Mouse (Mus musculus): ENCODE measurements around the gene Cdh22. TPM values are rescaled to one million over a fixed set of nuclear protein-coding genes. Genes with fewer than 3 reads are reported as not detected.

The Cdh22 gene
- polyA plus RNA-seq, 1 experiment = 1.3 TPM

DNA sequence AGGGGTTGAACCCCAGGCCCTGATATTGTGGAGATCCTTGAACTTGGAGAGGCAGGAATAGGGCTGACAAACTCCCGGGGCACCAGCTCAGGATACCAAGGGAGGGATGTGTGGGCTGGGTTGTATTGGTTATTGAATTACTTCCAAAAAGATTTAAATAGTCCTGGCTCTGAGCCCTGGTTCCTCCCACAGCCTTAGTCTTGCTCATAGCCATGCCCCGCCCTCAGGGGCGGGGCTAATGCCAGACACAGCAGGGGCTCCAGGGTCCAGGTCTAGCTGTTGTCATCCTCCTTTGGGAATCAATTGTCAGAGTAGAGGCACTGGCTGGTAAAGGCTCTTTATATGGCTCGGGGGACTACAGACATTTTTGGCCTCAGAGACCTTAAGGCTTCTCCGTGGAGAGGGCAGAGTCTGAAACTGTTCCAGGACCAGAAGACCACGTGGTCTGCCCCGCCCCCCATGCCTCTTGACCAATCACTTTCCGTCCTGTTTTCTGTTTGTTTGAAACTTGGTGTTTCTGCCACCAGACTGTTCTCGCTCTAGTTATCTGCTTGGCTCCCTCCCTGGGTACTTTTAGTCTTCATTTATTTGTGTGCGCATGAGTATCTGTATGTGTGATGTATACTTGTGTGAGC lies 113.3 kb downstream of the Cdh22 start:
- Histone ChIP-seq H3K4me3 (ENCODE audit: extremely low read depth, insufficient read depth, insufficient read length) (no peak overlapping the region), H3K4me1 (ENCODE audit: control insufficient read depth, insufficient read depth, insufficient read length) (no peaks in the 10 kb centered on the region), H3K36me3 (ENCODE audit: control insufficient read depth, insufficient read depth, low read length) (no peaks in the 10 kb centered on the region), H3K27ac (ENCODE audit: insufficient read depth, low read length) (no peak overlapping the region), H3K27me3 (ENCODE audit: control insufficient read depth, insufficient read depth, low read length) (no peaks in the 10 kb centered on the region)
- TF ChIP-seq CTCF (IDR thresholded peaks at IDR 0.05; ENCODE audit: extremely low read depth, insufficient read depth, insufficient read length, insufficient replicate concordance) (no peak), POLR2A (IDR thresholded peaks at IDR 0.05; ENCODE audit: low read depth, low read length) (no peak)
- no peak for DNase-seq (ENCODE audit: low read depth in 1 of 2, low spot score in 2 of 2)
- WGBS = 35% methylated on average over 10 of the region's 10 CpGs

DNA sequence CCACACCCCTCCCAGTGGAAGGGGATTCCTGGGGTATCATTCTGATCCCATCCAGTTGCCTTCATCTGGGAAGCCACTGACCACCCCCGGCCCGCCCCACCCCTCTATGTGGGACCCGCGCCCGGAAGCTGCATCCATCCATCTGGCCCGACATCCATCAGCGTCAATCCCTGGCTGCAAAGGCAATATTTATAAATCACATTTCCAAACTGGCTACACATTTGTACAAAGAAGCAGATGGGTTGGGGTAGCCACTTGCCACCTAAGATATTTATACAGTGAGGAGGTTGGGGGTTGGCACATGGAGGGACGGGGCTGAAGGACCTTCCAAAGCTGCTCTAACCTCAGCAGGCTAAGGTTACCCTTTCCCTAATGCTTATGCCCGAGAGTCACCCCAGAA lies 113.9 kb downstream of the Cdh22 start:
- no peaks in the 10 kb centered on the region for H3K36me3 ChIP-seq (ENCODE audit: control insufficient read depth, insufficient read depth, low read length)
- DNase-seq (ENCODE audit: low read depth in 1 of 2, low spot score in 2 of 2) = no peak
- no peaks in the 10 kb centered on the region for H3K4me1 ChIP-seq (ENCODE audit: control insufficient read depth, insufficient read depth, insufficient read length)
- TF ChIP-seq POLR2A (IDR thresholded peaks at IDR 0.05; ENCODE audit: low read depth, low read length) (no peak), CTCF (IDR thresholded peaks at IDR 0.05; ENCODE audit: extremely low read depth, insufficient read depth, insufficient read length, insufficient replicate concordance) (no peak)
- no peak overlapping the region for H3K4me3 ChIP-seq (ENCODE audit: extremely low read depth, insufficient read depth, insufficient read length)
- no peak overlapping the region for H3K27ac ChIP-seq (ENCODE audit: insufficient read depth, low read length)
- H3K27me3 ChIP-seq (ENCODE audit: control insufficient read depth, insufficient read depth, low read length) = no peaks in the 10 kb centered on the region
- WGBS = 80% methylated on average over 9 of the region's 9 CpGs

DNA sequence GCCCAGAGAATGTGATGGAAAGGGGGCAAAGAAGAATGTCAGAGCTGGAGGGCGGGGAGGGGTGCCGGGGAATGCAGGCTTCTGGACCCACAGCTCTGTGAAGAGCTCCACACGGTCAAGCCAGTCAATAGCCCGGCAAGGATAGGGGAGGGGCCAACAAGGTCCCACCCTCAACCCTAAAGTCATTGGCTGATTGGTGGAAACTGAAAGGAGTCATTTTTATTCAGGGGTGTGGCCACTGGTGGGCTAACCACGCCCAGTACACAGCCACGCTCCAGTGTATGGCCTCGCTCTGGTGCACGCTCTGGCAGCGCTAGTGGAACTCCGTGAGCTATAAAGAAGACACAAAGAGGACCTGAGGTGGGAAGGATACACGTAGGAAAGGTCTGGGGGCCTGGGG lies 120.9 kb downstream of the Cdh22 start:
- TF ChIP-seq CTCF (IDR thresholded peaks at IDR 0.05; ENCODE audit: extremely low read depth, insufficient read depth, insufficient read length, insufficient replicate concordance) = no peak
- no peak for TF ChIP-seq POLR2A (IDR thresholded peaks at IDR 0.05; ENCODE audit: low read depth, low read length)
- peaks cover 2% of the 10 kb centered on the region for H3K27me3 ChIP-seq (ENCODE audit: control insufficient read depth, insufficient read depth, low read length)
- no peak overlapping the region for H3K4me3 ChIP-seq (ENCODE audit: extremely low read depth, insufficient read depth, insufficient read length)
- 35% methylated on average over 11 of the region's 11 CpGs for WGBS
- H3K4me1 ChIP-seq (ENCODE audit: control insufficient read depth, insufficient read depth, insufficient read length) = peaks cover 3% of the 10 kb centered on the region; the same call in 1 of the 2 replicates
- H3K27ac ChIP-seq (ENCODE audit: insufficient read depth, low read length) = no peak overlapping the region
- no peaks in the 10 kb centered on the region for H3K36me3 ChIP-seq (ENCODE audit: control insufficient read depth, insufficient read depth, low read length)
- DNase-seq (ENCODE audit: low read depth in 1 of 2, low spot score in 2 of 2) = no peak

DNA sequence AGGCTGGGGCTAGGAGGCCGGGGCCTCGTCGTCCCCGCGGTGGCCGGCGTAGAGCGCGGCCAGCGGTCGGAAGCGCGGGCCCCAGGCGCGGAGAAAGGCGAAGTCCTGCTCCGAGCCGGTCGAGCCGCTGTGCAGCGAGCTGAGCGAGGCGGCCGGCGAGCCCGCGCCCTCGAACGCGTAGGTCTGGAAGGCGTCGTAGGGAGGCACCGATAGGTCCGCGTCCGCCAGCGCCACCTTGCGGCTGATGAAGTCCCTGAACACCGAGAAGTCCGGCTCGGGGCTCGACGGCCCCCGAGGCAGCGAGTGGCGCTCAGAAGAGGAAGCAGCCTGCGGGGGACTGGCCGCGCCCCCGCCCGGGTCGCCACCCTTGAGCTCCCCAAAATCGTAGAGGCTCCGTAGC lies 122.5 kb downstream of the Cdh22 start:
- H3K27ac ChIP-seq (ENCODE audit: insufficient read depth, low read length) = no peak overlapping the region
- 1% methylated on average over 54 of the region's 54 CpGs for WGBS
- TF ChIP-seq POLR2A (IDR thresholded peaks at IDR 0.05; ENCODE audit: low read depth, low read length) (no peak), CTCF (IDR thresholded peaks at IDR 0.05; ENCODE audit: extremely low read depth, insufficient read depth, insufficient read length, insufficient replicate concordance) (peak; percentile 92)
- H3K36me3 ChIP-seq (ENCODE audit: control insufficient read depth, insufficient read depth, low read length) = no peaks in the 10 kb centered on the region
- H3K4me3 ChIP-seq (ENCODE audit: extremely low read depth, insufficient read depth, insufficient read length) = no peak overlapping the region
- H3K27me3 ChIP-seq (ENCODE audit: control insufficient read depth, insufficient read depth, low read length) = peaks cover 2% of the 10 kb centered on the region
- peaks cover 3% of the 10 kb centered on the region; the same call in 1 of the 2 replicates for H3K4me1 ChIP-seq (ENCODE audit: control insufficient read depth, insufficient read depth, insufficient read length)
- peak; percentile 44 to 77 for DNase-seq (ENCODE audit: low read depth in 1 of 2, low spot score in 2 of 2)

DNA sequence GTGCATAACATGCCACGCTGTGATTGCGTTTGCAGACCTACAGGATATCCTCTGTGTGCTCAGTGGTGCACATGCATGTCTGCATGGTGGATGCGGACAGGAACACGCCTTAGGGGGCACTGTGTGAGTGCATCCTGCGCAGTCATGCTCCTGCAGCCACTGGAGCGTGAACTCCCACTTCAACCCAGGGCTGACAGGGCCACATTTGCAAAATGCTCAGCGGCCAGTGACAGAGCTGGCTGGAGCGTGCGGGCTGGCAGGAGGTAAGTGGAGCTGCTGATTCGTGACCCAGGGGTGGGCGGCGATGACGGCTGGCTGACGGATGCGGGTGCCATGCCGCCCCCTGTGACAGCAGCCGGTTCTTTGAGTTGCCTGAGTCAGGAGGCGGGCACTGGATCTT lies 128.1 kb downstream of the Cdh22 start:
- Histone ChIP-seq H3K4me3 (ENCODE audit: extremely low read depth, insufficient read depth, insufficient read length) (no peak overlapping the region), H3K36me3 (ENCODE audit: control insufficient read depth, insufficient read depth, low read length) (no peaks in the 10 kb centered on the region), H3K27me3 (ENCODE audit: control insufficient read depth, insufficient read depth, low read length) (no peaks in the 10 kb centered on the region), H3K27ac (ENCODE audit: insufficient read depth, low read length) (no peak overlapping the region), H3K4me1 (ENCODE audit: control insufficient read depth, insufficient read depth, insufficient read length) (no peaks in the 10 kb centered on the region)
- no peak for TF ChIP-seq CTCF (IDR thresholded peaks at IDR 0.05; ENCODE audit: extremely low read depth, insufficient read depth, insufficient read length, insufficient replicate concordance)
- no peak for TF ChIP-seq POLR2A (IDR thresholded peaks at IDR 0.05; ENCODE audit: low read depth, low read length)
- DNase-seq (ENCODE audit: low read depth in 1 of 2, low spot score in 2 of 2) = no peak
- 36% methylated on average over 18 of the region's 18 CpGs for WGBS

DNA sequence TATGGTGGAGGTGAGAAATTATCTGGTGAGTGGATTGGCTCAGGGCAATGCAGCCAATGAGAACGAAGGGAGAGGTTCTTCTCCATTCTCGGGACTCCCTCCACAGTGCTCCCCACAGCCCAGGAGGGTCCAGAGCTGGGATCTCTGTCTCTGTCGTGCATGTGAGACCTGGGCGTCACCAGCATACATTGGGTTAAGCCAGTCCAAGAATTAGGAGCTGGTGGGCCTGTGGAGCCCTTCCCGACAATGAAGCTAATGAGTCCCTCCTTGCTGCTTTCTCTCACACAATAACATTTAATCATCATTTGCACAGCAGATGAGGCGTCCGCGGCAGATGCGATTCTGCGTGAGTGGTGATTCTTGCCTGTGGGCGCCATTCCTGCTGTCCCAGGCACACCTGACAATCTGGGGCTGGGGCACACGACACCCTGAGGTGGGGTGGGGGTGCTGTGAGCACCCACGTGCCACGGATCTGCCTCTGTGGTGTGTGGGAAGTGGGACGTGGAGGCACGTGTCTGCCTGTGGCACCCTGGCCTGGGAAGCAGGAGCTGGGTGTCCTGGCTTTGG lies 129.1 kb downstream of the Cdh22 start:
- H3K4me1 ChIP-seq (ENCODE audit: control insufficient read depth, insufficient read depth, insufficient read length) = no peaks in the 10 kb centered on the region
- H3K27ac ChIP-seq (ENCODE audit: insufficient read depth, low read length) = no peak overlapping the region
- 73% methylated on average over 16 of the region's 16 CpGs for WGBS
- no peaks in the 10 kb centered on the region for H3K27me3 ChIP-seq (ENCODE audit: control insufficient read depth, insufficient read depth, low read length)
- TF ChIP-seq CTCF (IDR thresholded peaks at IDR 0.05; ENCODE audit: extremely low read depth, insufficient read depth, insufficient read length, insufficient replicate concordance) (no peak), POLR2A (IDR thresholded peaks at IDR 0.05; ENCODE audit: low read depth, low read length) (no peak)
- no peaks in the 10 kb centered on the region for H3K36me3 ChIP-seq (ENCODE audit: control insufficient read depth, insufficient read depth, low read length)
- H3K4me3 ChIP-seq (ENCODE audit: extremely low read depth, insufficient read depth, insufficient read length) = no peak overlapping the region
- no peak for DNase-seq (ENCODE audit: low read depth in 1 of 2, low spot score in 2 of 2)

DNA sequence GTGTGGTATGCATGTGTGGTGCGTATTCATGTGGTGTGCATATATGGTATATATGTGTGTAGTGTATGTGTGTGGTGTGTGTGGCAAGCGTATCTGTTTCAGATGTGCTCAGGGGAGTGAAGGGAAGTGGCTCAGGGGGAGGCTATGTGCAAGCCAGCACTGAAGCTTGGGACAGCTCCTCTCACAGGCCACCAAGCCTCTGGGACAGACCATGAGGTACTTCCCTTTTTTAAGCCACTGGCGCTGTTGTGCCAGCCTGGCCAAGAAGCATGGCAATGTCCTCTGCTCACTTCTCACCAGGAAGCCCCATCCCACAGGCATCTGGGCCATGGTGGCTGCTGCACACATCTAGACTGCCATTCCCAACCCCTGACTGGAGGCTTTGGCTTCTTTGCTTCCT lies 131.7 kb downstream of the Cdh22 start:
- no peaks in the 10 kb centered on the region for H3K27me3 ChIP-seq (ENCODE audit: control insufficient read depth, insufficient read depth, low read length)
- H3K4me3 ChIP-seq (ENCODE audit: extremely low read depth, insufficient read depth, insufficient read length) = no peak overlapping the region
- TF ChIP-seq POLR2A (IDR thresholded peaks at IDR 0.05; ENCODE audit: low read depth, low read length) (no peak), CTCF (IDR thresholded peaks at IDR 0.05; ENCODE audit: extremely low read depth, insufficient read depth, insufficient read length, insufficient replicate concordance) (no peak)
- WGBS = 42% methylated on average over 3 of the region's 3 CpGs
- no peaks in the 10 kb centered on the region for H3K4me1 ChIP-seq (ENCODE audit: control insufficient read depth, insufficient read depth, insufficient read length)
- no peaks in the 10 kb centered on the region for H3K36me3 ChIP-seq (ENCODE audit: control insufficient read depth, insufficient read depth, low read length)
- H3K27ac ChIP-seq (ENCODE audit: insufficient read depth, low read length) = no peak overlapping the region
- no peak for DNase-seq (ENCODE audit: low read depth in 1 of 2, low spot score in 2 of 2)
